Mouse (Mus musculus) myocyte (in vitro differentiated cells): ENCODE data around the gene Sptlc3. TPM values are rescaled to one million over a fixed set of nuclear protein-coding genes. Genes with fewer than 3 reads are reported as not detected.

Source experiments
- H3K27me3 ChIP-seq: one replicate; pipeline ENCODE4 v1.6.1; 2011; ENCODE audit not compliant: control insufficient read depth, insufficient read depth, insufficient read length
- H3K36me3 ChIP-seq: one replicate; pipeline ENCODE4 v1.6.1; 2011; ENCODE audit not compliant: control insufficient read depth, insufficient read depth
- H3K4me2 ChIP-seq: one replicate; pipeline ENCODE4 v1.6.1; 2011; ENCODE audit warnings: low read depth, control low read depth
- H3K4me3 ChIP-seq: one replicate; pipeline ENCODE4 v1.5.1; 2011; ENCODE audit warnings: mild to moderate bottlenecking, control low read depth, moderate library complexity
- H3K79me2 ChIP-seq: one replicate; pipeline ENCODE4 v1.6.1; 2011; ENCODE audit not compliant: control insufficient read depth, insufficient read depth
- H3ac ChIP-seq: one replicate; pipeline ENCODE4 v1.6.1; 2011; ENCODE audit not compliant: control insufficient read depth, insufficient read length
- CEBPB ChIP-seq: IDR thresholded peaks from 2 replicates; pipeline ENCODE4 v1.6.1; 2011; ENCODE audit warnings: mild to moderate bottlenecking, moderate library complexity; ENCODE audit not compliant: poor library complexity, insufficient read depth, severe bottlenecking
- E2F4 ChIP-seq: IDR thresholded peaks from one replicate; pipeline ENCODE4 v1.6.1; 2011; ENCODE audit warnings: mild to moderate bottlenecking, control low read depth, moderate library complexity; ENCODE audit not compliant: insufficient read depth
- MAX ChIP-seq: IDR thresholded peaks from one replicate; pipeline ENCODE4 v1.6.1; 2011; ENCODE audit warnings: low read depth, mild to moderate bottlenecking, control low read depth
- MYOD1 ChIP-seq, 3 experiments: IDR thresholded peaks; one replicate each; pipeline ENCODE4 v1.6.1; 2011; ENCODE audit warnings: control low read depth in 2 of 3, low read depth in 2 of 3, mild to moderate bottlenecking in 2 of 3, moderate library complexity in 1 of 3; ENCODE audit not compliant: insufficient read length in 2 of 3, control insufficient read depth in 1 of 3
- MYOG ChIP-seq, 3 experiments: IDR thresholded peaks; one replicate each; pipeline ENCODE4 v1.6.1; 2011; ENCODE audit warnings: control low read depth in 2 of 3, low read depth in 2 of 3, mild to moderate bottlenecking in 2 of 3; ENCODE audit not compliant: insufficient read length in 2 of 3, control insufficient read depth in 1 of 3, insufficient read depth in 1 of 3
- POLR2A ChIP-seq: IDR thresholded peaks from one replicate; pipeline ENCODE4 v1.6.1; 2011; ENCODE audit warnings: low read depth, mild to moderate bottlenecking, control low read depth, moderate library complexity; ENCODE audit not compliant: insufficient read length
- POLR2AphosphoS2 ChIP-seq: IDR thresholded peaks from one replicate; pipeline ENCODE4 v1.6.1; 2011; ENCODE audit warnings: low read depth, control low read depth; ENCODE audit not compliant: insufficient read length
- REST ChIP-seq: IDR thresholded peaks from one replicate; pipeline ENCODE4 v1.6.1; 2011; ENCODE audit warnings: mild to moderate bottlenecking, control low read depth, moderate library complexity; ENCODE audit not compliant: insufficient read depth, insufficient read length
- SRF ChIP-seq: IDR thresholded peaks from one replicate; pipeline ENCODE4 v1.6.1; 2011; ENCODE audit warnings: low read depth; ENCODE audit not compliant: control insufficient read depth, insufficient read length
- TCF12 ChIP-seq: IDR thresholded peaks from one replicate; pipeline ENCODE4 v1.6.1; 2011; ENCODE audit warnings: mild to moderate bottlenecking, control low read depth; ENCODE audit not compliant: poor library complexity, insufficient read depth, severe bottlenecking
- TCF3 ChIP-seq: IDR thresholded peaks from one replicate; pipeline ENCODE4 v1.6.1; 2011; ENCODE audit warnings: low read depth, control low read depth; ENCODE audit not compliant: insufficient read length
- USF1 ChIP-seq: IDR thresholded peaks from one replicate; pipeline ENCODE4 v1.6.1; 2011; ENCODE audit warnings: low read depth, mild to moderate bottlenecking, control low read depth, moderate library complexity
- polyA plus RNA-seq: library from polyadenylated mRNA; unstranded; fragments of >200 nt; fragmentation: generic; extraction: Trizol; gene quantifications from one replicate; pipeline ENCODE4 v1.2.1, GENCODE M21; 2012; ENCODE audit warnings: missing spikeins

Gene Sptlc3
- polyA plus RNA-seq, 1 experiment = not detected

DNA sequence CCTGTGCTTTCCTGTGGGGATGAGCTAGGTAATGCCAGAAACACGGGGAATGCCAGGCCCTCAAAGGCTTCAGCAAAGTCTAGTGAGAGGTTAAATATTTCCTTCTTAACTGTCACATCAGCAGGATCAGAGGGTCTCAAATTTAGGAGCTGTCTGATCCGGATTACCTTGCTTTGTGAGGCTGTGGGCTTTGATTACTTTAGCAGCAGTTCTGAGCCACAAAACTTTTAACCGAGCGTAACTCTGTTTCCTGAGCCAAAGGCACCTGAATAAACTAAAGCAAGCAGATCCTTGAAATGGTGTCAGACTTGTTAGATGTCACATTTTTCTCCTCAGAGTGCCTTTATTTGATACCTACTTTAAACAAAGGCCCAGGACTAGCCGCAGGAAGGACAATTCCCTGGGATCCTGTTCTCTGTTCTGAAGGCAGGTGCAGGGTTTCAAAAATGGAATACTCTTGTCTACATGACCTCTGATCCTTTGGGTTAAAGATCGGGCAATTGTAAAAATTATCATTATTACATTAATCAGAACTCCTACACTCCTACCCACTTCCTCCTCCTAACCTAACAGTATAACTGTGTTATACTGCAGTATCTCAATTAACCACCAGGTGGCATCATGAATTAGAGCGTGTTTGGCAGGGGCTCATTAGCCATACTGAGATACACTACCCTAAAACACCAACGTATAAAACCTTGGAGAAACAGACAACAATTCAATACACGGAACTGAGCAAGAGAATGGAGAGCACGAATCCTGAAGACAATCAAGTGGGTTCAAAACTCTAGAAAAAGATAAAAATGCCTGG is 97.4 kb downstream of the Sptlc3 start:
- Histone ChIP-seq H3K79me2 (no peaks in the 10 kb centered on the region), H3K36me3 (no peaks in the 10 kb centered on the region), H3K27me3 (no peaks in the 10 kb centered on the region), H3ac (no peak overlapping the region), H3K4me2 (no peak overlapping the region), H3K4me3 (no peak overlapping the region)
- no peak for TF ChIP-seq E2F4
- TF ChIP-seq TCF12 = no peak
- no peak for TF ChIP-seq MAX
- no peak for TF ChIP-seq MYOG (IDR thresholded peaks at IDR 0.05; ENCODE audit: control insufficient read depth in 1 of 3, insufficient read depth in 1 of 3, insufficient read length in 2 of 3, low read depth in 2 of 3)
- TF ChIP-seq USF1 = no peak
- TF ChIP-seq TCF3 = no peak
- TF ChIP-seq SRF = no peak
- TF ChIP-seq POLR2A = no peak
- TF ChIP-seq CEBPB = no peak
- TF ChIP-seq POLR2AphosphoS2 = no peak
- no peak for TF ChIP-seq REST
- TF ChIP-seq MYOD1 (IDR thresholded peaks at IDR 0.05; ENCODE audit: control insufficient read depth in 1 of 3, insufficient read length in 2 of 3, low read depth in 2 of 3) = no peak

DNA sequence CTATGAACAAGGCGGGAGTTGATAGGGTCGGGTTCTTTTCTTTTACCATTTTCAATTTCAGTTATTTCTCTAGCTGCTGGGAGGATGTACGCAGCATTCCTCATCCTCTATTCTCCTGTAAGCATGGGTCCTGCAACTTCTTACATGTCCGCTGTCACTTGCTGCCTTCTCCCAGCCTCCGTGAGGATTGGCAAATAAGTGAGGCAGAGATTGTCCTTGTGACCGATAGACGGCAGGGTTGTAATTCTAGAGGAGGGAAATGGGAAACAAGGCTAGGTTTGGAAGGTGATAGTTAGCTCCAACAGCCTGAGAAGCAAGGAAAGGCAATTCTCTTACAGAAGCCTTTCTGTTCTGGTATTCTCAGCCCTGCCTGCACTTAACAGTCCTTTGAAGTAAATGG is 98.4 kb downstream of the Sptlc3 start:
- no peaks in the 10 kb centered on the region for H3K79me2 ChIP-seq
- no peaks in the 10 kb centered on the region for H3K27me3 ChIP-seq
- H3K36me3 ChIP-seq = no peaks in the 10 kb centered on the region
- H3ac ChIP-seq = no peak overlapping the region
- H3K4me2 ChIP-seq = no peak overlapping the region
- TF ChIP-seq MAX (no peak), MYOD1 (IDR thresholded peaks at IDR 0.05; ENCODE audit: control insufficient read depth in 1 of 3, insufficient read length in 2 of 3, low read depth in 2 of 3) (no peak), TCF12 (no peak), E2F4 (no peak), CEBPB (no peak), REST (no peak), SRF (no peak), POLR2A (no peak), TCF3 (no peak), USF1 (no peak), POLR2AphosphoS2 (no peak), MYOG (IDR thresholded peaks at IDR 0.05; ENCODE audit: control insufficient read depth in 1 of 3, insufficient read depth in 1 of 3, insufficient read length in 2 of 3, low read depth in 2 of 3) (no peak)
- no peak overlapping the region for H3K4me3 ChIP-seq

DNA sequence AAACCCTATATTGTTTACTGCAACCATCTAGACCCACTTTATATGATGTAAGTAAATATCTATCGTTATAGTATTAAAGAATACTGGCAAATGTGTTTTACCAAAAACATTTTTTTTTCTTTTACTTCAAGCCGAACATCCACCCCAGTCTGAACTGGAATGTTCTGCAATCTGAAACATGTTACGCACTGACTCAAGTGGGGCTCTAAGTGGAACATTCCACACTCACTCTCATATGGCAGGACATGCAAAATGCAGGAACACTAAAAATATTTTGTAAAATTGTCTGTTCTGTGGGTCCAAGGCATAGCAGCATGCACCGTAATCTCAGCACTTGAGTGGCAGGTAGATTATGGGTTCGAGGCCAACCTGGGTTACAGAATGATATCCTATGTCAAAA is 103.5 kb downstream of the Sptlc3 start:
- TF ChIP-seq CEBPB (no peak), MYOD1 (IDR thresholded peaks at IDR 0.05; ENCODE audit: control insufficient read depth in 1 of 3, insufficient read length in 2 of 3, low read depth in 2 of 3) (no peak), E2F4 (no peak), TCF3 (no peak), POLR2A (no peak), TCF12 (no peak), SRF (no peak), MYOG (IDR thresholded peaks at IDR 0.05; ENCODE audit: control insufficient read depth in 1 of 3, insufficient read depth in 1 of 3, insufficient read length in 2 of 3, low read depth in 2 of 3) (no peak), USF1 (no peak), POLR2AphosphoS2 (no peak)
- Histone ChIP-seq H3K4me2 (no peak overlapping the region), H3K4me3 (no peak overlapping the region), H3ac (no peak overlapping the region), H3K27me3 (no peaks in the 10 kb centered on the region), H3K36me3 (no peaks in the 10 kb centered on the region), H3K79me2 (no peaks in the 10 kb centered on the region)

DNA sequence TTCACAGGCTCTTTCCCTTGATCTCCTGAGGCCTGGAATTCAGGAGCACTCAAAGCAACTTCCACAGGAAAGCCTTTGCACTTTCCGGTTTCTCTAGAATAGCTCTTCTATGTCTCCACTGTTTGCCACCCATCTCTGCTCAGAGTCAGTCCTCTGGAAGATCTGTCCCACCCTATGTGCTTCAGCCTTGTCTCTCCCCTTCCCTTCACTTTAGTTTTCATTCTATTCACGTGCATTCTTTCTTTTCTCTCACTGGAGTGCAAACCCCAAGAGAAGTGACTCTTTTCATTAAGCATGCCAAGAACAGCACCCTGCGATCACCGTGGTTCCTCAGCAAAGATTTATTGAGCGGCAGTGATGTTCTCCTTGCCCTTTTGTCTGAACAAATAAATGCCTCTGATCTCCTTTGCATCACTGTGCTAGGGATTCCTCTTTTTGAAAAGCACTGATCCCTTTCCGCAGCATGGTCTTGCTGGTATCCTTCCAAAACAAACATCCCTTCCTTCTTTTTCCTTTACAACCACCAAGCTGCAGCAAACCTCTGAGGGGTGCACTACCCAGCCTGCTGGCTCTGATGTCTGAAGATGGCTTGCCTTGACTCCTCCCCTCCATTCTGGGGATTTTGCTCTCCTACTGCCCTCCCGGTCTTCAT is 108.0 kb downstream of the Sptlc3 start:
- Histone ChIP-seq H3K36me3 (no peaks in the 10 kb centered on the region), H3K4me3 (no peak overlapping the region), H3K4me2 (no peak overlapping the region), H3ac (no peak overlapping the region), H3K27me3 (no peaks in the 10 kb centered on the region), H3K79me2 (no peaks in the 10 kb centered on the region)
- TF ChIP-seq REST (no peak), POLR2A (no peak), TCF12 (no peak), MYOG (IDR thresholded peaks at IDR 0.05; ENCODE audit: control insufficient read depth in 1 of 3, insufficient read depth in 1 of 3, insufficient read length in 2 of 3, low read depth in 2 of 3) (no peak), E2F4 (no peak), TCF3 (no peak), CEBPB (no peak), MAX (no peak), MYOD1 (IDR thresholded peaks at IDR 0.05; ENCODE audit: control insufficient read depth in 1 of 3, insufficient read length in 2 of 3, low read depth in 2 of 3) (no peak), USF1 (no peak)
